Mouse (Mus musculus): Measurements from ENCODE around the gene Vopp1.

The Vopp1 gene

DNA sequence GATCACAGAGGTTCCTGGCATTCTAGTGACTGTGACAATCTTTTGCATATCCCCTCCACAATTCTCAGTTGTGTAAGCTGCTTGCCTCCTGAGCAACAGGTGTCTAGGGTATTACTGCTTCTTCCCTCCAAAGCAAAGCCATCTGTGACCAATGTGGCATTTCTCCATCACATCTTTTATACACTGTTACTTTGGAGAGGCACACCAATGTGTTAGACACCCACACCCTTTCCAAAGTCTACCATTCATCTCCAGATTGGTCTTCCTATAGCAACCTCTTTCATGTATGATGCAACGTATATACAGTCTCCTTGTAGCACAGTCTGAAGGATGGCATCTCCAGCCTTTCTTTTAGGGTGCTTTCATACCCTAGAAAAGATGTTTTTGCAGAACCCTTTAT lies 42.3 kb downstream of the Vopp1 start:
- no peak for DNase-seq

DNA sequence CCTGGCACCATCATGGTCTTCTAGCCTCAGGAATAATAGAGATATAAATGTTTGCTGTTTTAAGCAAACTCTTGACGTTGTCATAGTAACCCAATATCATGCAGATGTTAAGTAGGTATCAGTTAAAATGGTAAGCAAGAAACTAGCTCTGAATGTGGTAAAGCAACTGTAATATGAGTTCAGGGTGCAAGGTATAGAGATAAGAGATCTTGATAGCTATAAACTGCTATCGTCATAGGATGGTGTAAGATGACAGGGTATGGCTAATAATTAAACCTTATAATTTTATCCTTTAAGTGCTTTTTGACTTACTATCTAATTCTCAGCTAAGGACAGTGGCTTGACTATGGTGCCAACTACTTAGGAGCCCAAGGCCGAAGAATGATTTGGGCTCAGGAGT lies 44.6 kb downstream of the Vopp1 start:
- no peak for DNase-seq

DNA sequence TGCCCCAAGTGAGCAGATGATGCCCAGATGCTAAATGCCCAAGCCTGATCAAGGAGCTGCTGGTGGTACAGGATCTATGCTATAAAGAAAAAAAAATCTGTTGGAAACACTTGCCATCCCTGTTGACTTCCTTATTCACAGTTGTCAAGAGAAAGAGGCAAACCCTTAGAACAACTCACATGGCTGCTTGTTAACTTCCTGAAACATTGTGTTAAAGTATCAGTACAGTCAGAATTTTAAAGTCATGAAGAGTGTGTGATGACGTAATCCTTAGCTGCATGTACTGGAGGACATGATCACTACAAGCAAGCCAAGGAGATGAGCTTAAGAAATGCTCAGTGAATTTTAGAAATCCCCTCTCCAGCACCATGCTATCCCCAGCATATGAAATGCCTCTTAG lies 51.2 kb downstream of the Vopp1 start:
- no peak for DNase-seq

DNA sequence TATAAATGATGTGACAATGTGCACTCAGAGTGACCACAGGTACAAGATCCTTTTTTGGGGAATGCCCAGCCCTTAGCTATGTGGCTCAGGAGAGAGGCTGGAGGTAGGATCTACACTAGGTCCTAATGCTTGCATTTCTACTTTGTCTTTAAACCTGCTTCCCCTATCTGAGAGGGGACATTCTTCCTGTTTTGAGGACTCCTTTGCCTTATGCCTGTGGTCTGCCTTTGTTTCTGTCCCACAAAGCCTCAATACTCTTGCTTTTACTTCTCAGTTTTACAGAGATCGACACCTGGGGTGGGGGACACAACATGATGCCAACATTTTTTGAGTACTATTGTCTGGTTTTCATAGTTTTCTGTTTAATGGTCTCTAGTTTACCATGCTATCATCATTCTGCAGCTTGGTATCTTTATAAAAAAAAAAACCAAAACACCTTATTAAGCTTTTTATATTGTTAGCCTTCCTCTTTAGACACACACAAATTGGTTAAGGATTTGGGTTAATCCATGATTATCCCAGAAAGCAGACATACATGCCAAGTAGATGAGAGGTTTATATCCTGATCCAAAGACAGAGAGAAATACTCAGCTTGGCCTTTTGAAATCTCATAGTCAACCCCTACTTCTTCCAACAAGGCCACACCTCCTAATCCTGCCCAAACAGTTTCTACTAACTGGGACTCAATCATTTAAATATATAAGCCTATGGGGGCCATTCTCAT lies 54.3 kb downstream of the Vopp1 start:
- DNase-seq, result no peak

DNA sequence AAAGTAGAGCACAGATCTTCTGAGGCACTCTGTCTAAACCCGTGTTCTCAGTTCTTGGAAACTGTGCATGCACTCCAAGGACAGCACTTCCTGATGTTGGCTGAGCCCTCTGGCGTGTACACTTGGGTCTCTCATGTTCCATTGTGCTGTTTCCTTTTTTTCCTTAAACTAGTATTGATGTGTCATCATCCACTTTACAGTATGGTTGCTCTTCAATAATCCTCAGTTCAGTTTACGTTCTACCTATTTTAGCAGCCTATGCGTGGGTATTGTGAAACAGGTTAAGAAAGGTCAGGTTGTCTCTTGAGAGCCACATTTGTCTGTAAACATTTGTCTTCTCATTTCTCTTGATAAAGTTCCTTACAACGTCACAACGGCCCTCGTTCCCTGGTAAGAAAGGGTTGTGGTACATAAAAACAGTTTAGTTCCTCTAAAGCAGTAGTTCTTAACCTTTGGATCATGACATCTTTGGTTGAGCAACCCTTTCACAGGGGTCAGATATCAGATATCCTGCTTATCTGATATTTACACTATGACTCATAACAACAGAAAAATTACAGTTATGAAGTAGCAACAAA lies 55.9 kb downstream of the Vopp1 start:
- DNase-seq, result no peak

DNA sequence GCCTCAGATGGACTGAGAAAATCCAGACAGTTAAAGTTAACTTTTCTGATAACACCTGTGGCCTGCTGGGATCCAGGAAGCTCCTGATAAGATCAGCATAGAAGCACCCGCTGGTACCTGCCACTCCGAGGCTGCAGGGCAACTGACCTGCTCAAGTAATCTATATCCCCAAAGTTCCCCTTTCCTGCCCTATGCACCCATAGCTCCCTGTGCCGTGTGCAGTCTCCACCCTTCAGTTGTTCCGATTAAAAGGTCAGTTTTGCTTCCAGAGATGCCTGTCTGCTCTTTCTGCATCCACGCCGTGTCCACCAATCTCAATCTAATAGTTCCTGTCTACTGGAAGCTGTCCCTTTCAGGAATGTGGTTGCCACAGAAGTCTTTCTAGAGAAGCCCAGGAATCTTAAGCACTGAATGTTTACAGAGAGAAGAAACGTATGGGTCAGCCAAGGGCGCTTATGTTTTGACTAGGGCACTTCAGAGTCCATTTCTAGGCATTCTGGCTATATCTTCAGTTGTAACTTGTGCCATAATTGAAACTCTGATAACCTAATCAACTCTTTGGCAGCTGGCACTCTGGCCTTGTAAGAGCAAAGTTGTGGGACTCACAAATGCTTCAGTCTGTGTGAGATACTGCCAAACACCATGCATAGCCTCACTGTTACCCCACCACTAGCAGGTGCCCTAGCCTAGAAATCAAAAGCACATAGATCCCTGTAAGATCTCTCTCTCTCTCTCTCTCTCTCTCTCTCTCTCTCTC lies 57.7 kb downstream of the Vopp1 start:
- DNase-seq, result no peak

DNA sequence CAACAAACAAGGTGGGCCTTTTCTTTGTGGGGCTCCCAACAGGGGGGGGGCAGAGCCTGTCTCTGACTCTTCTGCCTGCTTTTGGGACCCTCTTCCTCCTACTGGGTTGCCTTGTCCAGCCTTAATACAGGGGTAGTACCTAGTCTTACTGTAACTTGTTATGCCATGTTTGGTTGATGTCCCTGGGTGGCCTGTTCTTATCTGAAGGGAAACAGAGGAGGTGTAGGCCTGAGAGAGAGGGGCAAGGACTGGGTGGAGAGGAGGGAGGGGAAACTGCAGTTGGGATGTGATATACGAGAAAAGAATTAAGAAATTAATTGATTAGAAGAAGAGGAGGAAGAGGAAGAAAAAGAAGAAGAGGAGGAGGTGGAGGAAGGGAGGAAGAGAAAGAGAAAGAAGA lies 58.7 kb downstream of the Vopp1 start:
- no peak for DNase-seq

DNA sequence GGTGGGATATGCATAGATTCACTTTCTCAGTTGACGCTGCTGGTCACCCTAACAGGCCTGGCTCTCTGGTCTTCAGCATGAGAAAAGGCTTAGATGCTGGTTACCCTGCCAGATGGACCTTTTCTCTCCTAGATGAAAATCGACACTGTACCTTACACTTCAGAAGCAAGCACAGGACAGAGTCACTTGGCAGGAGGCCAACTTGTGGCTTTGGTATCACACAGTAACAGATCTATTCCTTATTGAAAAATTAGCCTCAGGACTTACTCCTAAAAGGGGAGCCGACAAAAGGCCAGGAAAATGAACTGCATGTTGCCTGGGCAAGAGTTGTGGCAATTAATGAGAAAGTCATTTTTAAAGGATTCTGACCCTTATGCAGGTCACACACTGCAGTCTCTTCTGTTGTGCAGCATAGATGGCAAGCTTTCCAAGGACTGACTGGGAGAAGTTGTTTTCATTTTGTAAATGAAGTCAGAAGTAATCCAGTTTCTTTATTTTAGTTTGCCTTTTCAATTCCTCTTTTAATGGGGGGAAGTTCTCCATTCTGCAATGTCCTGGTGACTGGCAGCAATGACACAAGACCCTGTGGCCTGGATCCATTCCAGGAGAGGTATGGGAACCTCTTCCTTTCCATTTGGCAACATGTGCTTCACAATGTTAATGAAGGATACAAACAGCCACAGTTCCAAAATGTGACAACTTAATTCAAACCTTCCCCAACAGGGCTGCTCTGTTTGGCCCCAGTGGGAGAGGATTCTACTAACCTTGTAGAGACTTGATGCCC lies 59.7 kb downstream of the Vopp1 start:
- no peak for DNase-seq

DNA sequence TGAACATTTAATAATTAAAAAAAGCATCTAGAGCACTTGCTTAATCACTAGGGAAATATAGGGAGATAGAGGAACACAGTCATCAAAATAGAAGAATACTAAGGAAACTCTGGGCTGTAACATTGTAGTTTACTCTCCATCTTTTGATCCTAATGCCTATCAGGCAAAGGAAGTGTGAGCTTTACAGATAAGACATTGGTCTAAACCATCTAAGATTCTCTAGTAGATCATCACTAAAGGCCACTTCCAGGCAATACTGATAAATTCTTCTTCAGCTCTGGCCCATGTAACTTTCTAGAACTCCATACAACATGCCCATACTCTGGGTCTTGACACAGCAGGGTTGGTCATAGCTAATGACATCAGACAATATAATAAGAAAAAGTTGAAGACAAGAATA lies 61.9 kb downstream of the Vopp1 start:
- no peak for DNase-seq

DNA sequence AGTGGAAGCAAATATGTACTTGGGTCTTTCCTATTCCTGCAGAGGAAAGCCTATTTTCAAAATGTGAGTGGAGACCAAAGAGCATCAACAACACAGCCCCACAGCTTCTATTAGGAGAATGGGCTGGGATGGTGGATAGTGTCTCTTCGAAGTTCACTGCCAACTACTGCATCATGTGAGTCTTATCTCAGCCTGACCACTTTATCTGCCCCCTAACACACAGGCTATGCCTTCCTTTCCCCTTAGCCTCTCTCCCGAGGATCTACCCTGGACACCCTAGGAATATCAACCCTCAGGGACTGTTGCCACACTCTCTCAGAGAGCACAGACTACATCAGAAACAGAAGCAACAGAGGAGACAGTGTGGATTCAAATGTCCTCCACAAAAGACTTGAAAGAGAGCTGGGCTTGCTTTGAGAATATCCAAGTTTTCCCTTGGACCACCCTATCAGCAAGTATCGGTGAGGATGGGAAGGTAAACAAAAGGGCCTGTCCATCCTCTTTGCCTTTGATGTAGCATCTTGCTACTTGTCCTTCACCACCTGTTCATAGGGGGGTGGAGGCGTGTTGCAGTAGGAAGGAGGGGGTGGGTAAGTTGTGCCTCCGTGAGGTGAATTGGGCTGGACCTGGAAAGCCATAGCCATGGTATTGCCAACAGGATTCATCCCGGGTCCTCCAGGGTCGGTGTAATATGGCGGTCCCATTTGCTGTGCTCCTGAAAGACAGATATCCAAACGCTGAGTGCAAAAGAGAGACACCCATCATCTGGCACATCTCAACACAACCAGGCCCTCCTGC lies 70.8 kb downstream of the Vopp1 start:
- DNase-seq, result no peak

DNA sequence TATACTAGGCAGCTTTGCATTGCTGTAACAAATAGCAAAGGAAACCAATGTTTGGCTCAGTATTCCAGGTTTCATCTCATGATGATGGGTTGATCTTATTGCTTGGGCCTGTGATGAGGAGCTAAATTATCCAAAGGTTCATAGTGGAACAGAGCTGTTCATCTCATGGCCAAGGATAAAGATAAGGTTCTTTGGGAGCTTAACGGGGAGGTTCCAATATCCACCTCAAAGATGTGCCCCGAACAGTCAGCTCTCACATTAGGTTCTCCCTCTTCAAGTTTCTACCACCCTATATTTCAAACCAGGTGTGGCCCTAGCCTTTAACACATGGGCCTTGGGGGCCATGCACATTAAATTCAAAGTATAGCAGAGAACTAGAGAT lies 79.2 kb downstream of the Vopp1 start:
- no peak for DNase-seq

DNA sequence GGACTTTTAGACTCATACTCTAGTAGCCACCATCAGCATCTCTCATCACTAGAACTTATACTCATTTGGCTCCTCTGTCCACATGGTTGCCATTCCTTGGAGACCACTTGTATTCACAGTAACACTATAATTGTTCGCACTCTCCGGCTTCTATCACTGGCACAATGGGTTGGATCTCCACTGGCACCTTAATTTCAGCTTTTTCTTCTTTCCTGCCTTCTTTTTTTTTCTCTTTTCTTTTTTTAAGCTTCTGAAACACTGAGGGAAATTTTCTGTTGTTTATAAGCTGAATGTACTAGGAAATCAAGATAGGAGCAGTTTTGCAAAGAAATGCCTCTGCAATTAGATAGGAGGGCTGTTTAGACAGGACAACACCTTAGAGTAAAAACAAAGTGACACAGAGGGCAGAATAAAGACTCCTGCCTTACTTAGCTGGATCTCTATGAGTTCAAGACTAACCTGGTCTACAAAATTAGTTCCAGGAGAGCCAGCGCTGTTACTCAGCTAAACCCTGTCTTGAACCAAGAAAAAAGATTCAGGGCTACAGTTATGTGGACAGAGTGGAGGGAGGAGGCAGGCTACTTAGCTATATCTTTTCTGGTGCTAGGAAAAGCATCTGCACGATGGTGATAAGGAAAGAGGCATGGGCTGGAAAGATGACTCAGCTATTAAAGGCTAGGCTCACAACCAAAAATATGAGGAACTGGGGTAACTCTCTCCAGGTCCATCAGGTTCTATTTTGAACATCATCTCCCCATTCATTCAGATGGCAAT lies 79.8 kb downstream of the Vopp1 start:
- no peak for DNase-seq

DNA sequence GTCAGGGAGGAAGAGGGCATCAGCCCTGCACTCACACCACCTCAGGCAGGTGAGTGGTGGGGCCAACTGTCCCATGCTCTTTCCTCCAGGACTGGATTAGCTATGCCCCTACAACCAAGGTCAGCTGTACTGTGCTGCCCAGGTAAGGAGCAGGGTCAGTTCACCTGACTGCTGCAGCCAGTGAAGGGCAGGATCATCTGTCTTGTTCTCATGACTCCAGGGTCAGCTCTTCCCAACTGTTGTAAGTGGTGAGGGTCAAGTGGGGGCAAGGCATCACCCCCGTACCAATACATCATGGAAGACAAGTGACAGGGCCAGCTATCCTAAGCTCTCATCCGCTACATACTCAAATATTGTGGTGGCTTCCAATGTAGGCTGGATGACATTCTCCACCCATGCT lies 80.8 kb downstream of the Vopp1 start:
- no peak for DNase-seq

DNA sequence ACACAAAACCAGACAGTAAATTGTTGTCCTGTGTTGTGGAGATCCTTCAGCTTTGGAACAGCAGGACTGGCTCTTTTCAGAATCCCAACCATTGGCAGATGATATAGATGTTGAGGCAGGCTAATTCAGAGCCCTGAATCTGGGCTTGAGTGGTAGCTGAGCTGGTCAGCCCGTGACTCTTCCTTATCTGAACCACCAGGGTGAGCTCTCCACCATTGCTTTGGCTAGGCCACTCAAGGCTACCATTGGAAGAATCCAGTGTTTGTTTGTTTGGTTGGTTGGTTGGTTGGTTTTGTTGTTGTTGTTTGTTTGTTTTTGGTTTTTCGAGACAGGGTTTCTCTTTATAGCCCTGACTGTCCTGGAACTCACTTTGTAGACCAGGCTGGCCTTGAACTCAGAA lies 81.6 kb downstream of the Vopp1 start:
- DNase-seq, result peak; percentile 5

DNA sequence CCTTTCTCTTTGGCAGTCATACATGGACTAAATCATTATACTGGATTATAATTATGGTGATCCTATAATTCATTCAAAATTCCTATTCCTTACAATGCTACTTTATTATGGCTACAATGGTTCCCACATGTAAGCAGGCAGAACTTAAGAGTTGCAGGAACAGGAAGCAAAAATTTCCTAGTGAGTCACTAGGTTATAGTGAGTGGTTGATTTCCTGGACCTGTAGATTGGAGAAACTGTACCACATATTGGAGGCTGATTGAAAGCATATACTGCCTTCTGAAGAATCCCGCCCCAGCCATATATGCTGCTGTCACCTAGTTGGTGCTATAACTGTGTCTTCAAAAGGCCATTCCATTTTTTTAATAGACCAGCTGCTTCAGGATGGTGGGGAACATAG lies 82.2 kb downstream of the Vopp1 start:
- DNase-seq, result no peak

DNA sequence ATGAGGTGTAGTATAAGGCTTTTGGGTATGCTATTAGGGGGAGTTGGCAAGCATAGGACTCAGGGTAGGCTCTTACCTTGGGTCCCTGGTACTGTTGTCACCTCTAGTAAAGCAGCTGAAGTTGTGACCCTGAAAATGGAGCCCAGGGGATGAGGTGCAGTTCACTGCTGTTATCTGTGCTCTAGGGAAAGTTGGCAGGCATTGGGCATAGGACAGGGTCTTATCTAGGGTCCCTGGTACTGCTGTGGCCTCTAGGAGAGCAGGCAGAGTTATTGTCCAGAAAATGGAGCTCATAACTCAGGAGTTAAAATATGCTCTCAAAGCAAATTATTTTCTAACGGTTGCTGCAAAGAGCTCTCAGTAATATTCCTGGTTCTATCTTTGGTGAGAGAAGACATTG lies 103.6 kb downstream of the Vopp1 start:
- no peak for DNase-seq

DNA sequence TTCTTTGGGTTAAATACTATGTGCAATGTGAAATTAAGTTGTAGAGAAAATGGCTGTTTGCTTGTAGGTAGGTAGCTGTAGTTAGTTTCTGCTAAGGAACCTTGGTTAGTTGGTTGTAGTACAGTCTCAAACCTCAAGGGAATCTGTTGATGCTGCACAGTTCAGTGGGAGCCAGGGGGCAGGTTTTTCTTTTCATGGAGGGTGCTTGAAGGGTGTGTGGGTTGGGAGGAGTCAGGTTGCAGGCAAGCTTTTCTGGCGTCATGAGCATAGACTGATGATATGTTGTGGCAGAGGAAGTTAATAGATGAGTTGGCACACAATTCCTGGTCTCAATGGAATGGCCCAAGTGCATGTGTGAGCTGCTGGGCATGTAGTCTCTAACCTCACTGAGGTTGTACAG lies 113.2 kb downstream of the Vopp1 start:
- no peak for DNase-seq

DNA sequence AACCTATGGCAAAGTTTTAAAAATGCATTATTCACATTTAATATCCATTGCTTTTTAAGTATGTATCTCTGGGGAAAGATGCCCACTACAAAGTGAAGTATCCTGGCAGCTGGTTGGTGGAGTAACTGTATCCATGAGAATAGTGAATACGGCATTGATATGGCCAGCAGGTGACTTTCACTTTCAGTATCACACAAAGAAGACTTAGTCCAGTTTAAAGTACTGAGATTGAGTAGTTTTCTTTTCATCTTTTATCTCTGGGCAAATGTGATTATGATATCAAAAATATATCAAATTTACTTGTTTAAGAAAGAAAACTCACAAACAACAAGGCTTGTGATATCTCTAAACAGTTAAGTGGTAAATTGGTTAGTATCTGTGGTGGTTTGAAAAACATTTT lies 118.2 kb downstream of the Vopp1 start:
- DNase-seq, result no peak

DNA sequence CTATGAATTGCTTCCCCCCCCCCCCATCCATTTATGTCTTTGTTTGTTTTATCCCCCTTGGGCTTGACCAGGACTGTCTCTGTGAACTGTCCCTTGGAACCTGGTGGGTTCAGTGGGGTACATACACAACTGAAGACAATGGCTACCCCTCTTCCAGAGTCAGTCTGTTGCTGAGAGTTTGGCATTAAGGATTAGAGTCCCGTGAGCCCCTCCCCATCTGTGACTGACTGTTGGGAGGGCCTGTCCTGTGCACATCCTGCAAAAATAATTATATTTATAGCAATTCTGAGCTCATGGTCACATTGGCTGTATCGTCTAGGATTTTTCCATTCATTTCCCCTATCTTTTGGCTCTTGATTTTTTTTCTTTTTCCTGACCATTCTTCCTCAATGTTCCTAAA lies 121.3 kb downstream of the Vopp1 start:
- no peak for DNase-seq

DNA sequence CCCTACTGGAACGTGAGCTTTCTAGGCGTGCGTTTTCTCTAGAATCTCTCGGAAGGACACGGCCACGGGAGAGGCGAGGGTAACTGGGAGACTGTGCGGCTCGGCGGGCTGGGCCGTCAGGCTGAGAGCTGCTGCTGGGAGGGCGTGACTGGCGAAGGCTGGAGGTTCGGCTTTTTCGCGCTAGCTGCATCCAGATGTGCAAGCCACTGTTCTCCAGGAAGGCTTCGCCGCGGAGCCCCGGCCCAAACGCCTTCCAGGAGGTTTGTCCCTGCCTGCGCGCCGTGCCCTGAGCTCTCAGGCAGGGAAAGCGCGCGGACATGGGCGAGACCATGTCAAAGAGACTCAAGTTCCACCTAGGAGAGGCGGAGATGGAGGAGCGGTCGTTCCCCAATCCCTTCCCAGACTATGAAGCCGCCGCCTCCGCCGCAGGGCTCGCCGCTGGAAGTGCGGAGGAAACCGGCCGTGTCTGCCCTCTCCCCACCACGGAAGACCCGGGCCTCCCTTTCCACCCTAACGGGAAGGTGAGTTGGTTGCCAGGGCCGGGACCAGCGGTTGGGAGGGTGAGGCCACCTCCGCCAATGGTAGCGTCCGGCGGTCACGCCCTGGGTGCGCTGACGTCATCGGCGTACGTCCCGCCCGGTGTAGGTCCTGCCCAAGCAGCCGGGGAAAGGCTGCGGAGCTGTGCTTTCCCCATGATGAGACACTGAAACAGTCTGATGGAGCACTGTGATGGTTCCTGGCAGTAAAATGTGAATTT lies 122.0 kb downstream of the Vopp1 start:
- peak; percentile 96 for DNase-seq

DNA sequence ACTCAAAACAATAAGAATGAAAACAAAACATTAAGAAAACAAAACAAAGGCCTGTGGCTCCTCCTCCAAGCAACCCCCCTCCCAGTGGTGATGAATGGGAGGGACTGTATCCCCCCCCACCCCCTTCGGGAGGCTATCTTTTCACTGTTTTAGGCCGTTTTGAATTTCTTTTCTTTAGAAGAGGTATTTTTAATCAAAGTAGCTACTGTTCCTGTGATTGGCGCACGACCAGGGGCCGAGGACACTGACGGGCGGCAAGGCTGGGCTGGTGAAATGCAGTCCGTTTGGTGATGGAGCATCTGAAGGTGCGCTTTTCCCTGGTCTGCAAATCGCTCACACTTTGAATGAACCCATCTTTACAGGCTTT lies 122.6 kb downstream of the Vopp1 start, which contains the start of gene Lancl2:
Gene Lancl2 (plus strand): TSS at position 165 of the 367 bp plus-strand sequence.
- DNase-seq, result no peak
